Mouse (Mus musculus) left cerebral cortex, postnatal 4 days (tissue): ENCODE measurements around the gene Rbfox1. TPM values are rescaled to one million over a fixed set of nuclear protein-coding genes. Genes with fewer than 3 reads are reported as not detected.

Source experiments
- DNase-seq: peaks from one replicate; pipeline ENCODE4 v3.0.0-alpha.2; 2022
- intact Hi-C: fragments of 180-260 bp; cut with DNase I; formaldehyde crosslinking; loops from one replicate; pipeline ENCODE4 v1.15.1; 2025
- total RNA-seq, 2 experiments: library from RNA; stranded (reverse); gene quantifications; 2 replicates each; pipeline ENCODE4 v1.2.3; 2021

Gene Rbfox1
- total RNA-seq, 2 experiments from 2014 or later, result 244 to 249 TPM

DNA sequence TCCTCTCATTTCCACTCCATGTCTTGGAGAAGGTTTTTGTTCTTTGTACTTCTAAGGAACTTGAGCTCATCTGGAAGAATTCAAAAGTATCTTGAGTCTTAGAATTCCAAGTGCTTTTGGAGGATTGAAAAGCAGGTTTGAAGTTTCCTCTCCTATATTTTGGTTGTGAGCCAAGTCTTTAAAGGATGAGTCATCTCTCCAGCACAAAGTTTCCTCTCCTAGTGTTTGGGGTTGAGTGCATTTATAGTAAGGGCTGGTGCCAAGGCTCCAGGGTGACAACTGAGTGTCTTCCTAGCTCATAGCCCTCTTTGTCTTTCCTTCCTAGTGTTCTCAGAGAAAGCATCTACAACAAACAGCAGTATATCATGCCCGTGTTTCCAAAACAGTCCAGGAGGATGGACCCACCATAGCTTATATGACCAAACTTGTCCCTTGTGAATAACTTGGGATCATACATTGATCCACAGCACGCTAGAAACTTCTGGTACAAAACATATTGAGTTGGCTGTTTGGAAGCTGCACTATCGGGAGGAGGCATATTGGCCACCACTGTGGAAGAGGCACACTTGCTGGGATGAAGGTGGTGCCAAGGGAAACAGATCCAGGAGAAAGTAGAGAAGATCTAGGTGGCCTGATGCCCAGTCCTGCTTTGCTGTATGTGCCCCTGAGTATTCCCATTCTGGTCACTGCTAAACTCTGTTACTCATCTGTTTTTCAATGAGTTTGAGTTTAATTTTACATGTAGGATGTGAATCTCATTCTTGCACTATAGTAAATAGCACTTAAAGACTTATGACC is 206.4 kb downstream of the Rbfox1 start:
- intact Hi-C loops, result no loop called here
- no peak for DNase-seq

DNA sequence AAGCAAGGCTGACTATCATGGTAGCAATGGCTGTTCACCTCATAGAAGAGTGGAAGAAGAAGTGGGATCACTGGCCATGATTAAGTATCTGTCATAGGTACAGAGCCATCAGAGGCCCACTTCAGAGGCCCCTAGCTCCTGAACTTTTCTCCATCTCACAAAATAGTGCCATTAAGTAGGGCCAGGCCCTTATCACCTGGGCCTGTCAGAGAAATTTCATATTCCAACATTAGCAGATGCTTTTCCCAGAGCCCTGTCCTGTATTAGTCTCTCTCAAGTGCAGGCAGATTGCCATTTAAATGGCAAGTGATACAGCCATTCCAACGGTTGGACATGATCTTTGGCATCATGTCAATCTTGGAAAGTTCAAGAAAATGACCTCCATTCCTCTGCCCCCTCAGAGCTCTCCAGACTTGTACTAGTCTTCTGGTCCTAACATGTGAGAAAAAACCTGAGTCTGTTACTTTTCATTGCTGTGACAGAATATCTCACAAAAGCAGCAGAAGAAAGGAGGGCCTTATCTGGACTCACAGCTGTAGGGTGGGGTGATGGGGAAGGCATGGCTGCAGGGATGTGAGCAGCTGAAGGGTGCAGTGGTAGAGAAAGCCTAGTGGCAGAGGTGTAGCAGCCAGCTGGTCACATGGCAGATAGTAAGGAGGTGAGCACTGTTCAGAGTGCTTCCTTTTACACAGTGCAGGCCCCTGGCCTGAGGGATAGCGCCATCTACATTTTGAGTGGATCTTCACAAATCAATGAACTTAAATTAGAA is 210.6 kb downstream of the Rbfox1 start:
- intact Hi-C loops, result no loop called here
- no peak for DNase-seq

DNA sequence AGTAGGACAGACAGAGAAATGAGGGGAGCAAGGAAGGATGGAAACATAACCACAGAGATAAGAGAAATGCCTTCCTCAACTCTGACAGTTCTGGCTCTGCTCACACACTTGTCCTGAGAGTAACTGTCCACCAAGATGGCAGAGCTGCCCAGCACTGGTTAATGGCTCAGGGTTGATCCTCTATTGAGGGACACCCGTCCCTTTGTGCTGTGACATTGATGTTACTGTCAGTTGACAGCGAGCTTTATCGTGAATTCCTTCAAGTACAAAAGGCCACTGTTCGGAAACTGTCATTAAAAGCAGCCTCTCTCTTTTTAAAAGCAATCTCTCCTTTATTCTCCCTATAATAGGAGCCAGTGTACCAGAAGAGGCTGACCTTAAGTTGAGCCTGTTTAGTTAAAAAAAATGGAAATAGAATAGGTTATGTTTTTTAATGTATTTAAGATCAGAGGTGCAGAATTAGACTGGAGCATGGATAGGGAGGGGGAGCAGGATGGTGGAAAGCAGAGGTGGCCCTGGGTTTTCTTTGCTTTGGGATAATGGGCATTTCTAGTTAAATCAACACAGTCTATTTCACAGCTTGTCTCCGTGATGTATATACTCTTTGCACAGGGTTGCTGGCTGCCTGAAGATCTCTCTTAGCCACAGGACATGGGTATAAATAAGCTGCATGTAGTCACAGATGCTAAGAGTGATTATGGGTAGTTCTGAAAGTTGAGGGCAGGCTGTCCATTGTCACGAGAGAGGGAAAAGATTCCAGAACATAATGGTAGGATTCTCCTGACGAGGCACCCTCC is 212.3 kb downstream of the Rbfox1 start:
- intact Hi-C loops, result no loop called here
- no peak for DNase-seq

DNA sequence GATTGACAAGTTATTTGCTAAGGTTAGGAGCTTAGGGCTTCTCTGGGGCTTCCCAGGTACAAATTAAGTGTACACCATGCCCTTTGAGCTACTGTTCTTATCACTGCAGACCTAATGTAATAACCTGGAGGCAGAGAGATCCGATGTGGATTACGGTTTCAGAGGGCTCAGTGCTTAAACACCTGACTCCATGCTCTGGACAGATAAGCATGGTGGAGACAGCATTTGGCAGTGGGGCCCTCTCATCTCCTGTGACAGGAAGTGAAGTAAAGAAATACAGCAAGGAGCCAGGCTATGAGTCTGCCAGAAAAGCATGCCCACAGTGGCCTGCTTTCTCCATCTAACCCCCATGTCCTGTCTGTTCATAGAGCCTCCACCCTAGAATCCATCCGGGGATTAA is 213.0 kb downstream of the Rbfox1 start:
- intact Hi-C loops, result no loop called here

DNA sequence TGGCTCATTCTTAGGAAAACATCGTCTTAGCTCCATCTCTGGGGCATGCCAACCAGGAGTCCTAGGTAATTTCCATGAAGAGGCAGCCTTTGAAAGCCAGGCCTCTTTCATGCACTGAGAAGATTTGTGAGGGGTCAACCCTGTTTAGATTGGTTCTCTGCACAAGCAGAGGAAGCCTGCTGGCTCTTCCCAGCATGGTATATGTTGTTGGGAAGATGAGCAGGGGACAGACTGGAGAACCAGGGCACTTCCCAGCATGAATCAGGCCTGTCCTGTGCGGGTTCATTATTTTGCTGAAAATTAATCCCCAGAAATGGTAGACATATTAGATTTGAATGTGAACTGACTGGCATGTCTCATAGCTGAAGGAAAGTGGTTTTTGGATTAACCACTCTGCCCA is 214.4 kb downstream of the Rbfox1 start:
- intact Hi-C loops, result no loop called here
- DNase-seq, result no peak

More for the DNA sequence above, 213.0 kb downstream of the Rbfox1 start:
- DNase-seq, result no peak

DNA sequence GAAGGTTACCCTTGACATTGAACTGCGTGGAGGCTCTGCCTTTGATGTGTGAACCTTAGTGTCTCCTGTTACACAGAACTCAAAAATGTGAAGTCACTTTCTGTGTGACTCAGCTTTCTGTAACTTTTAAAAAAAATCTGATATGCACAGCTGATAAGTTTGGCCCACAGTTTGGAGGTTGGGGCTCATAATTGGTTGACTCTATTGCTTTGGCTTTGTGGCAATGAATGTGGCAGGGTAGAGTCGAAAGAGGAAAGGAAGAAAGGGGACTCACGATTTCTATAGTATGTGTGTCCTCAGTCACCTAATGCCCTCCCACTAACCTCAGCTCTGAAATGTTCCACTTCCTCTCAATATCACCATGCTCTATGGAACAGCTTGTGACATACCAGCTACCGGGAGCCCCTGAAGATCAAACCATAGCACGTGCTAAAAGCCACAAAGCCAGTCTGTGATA is 215.3 kb downstream of the Rbfox1 start:
- intact Hi-C loops, result no loop called here
- no peak for DNase-seq

DNA sequence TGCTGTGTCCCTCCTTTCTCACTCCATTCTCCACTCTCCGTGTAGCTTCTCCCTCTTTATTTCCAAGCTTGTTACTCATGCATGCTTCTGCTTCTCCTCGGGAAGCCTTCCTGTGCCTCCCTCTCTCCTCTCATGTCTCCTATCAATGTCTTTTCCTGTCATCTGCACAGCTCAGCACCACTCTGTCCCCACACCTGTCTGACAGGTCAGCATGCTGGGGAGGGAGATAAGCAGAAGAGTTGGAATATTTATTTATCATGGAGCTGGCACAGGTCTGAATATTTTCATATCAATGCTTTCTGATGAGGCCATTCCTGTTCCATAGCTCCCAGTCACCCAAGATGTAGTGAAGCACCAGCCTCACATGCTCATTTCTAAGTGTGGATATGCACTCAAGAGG is 218.6 kb downstream of the Rbfox1 start:
- intact Hi-C loops, result no loop called here
- DNase-seq, result no peak

DNA sequence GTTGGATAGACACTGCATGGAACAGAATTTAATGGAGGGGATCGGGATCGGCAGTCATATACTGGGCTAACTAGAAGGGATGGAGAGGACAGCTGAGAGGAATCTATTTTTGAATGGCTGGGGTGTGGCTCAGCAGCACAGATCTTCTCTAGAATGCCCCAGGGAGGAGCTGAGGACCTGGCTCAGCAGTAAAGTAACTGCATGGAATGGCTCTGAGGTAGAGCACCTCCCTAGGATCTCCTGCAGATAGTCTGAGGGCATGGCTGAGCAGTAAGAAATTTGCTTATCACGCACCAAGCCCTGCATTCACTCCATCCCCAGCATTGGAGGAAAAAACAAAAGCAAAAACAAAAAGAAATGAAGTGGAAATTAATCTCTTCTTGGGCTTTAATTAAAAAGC is 225.0 kb downstream of the Rbfox1 start:
- intact Hi-C loops, result no loop called here
- DNase-seq, result no peak

DNA sequence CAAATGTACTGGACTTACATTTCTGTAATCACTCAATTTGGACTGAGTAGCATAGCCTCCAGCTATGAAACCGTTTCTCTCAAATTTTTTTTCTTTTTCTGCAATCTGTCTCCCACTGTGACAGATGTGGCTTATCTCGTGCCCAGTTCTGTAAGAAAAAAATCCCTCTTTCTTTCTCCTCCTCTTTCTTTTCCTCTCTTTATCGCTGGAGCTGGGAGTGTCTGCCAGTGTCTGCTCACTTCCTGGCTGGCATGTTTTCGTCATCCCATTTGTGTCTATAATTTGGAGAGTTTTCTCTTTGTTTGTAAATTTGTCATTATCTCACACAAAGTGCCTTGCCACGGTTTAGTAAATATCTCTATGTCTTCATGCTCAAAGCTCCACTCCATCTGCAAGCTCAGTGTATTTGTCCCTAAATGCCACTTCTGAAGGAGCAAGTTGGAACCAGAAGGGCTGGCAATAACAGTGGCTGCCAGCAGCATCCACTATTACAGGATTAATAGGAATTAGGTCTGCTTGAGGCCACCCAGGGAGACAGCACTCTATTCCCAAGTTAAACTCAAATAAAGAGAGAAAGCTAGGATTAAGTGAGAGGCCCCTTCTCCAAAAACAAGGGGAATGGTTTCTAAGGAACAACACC is 228.8 kb downstream of the Rbfox1 start:
- DNase-seq, result peak; percentile 13
- intact Hi-C loops, result no loop called here

DNA sequence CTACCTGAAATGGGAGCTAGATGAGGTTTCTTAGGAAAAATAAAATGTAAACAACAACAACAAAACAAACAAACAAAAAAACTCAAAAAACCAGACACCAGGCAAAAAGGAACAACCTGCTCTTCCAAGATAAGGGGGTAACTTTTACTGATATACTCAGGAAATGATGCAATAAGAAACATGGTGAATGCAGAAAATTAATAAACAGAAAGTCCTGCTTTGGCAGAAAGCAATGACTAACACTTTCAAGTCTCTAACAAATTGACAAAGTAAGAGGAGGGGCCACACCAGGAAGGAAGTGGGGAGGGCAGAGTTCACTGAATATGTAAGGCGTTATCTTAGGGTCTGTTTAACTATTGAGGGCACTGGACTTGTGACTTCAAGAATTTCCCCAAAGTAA is 234.3 kb downstream of the Rbfox1 start:
- intact Hi-C loops, result no loop called here

DNA sequence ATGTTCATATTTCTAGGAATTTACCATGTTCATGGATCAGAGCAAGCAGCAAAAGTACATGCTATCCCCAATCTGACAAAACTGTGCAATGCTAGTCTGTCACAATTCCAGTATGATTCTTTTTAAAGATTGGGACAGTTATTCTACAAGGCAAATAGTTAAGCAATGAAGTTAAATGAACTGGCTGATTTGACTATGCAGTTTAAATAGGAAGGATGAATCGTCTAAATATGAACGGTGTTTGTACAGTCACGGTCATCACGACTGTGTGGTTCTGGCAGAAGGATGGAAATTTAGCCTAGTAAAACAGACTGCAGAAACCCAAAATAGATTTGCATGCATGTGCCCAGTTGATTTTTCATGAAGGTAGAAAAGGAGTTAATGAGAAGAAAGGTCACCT is 236.1 kb downstream of the Rbfox1 start:
- intact Hi-C loops, result no loop called here
- DNase-seq, result no peak

More for the DNA sequence above, 234.3 kb downstream of the Rbfox1 start:
- DNase-seq, result no peak

DNA sequence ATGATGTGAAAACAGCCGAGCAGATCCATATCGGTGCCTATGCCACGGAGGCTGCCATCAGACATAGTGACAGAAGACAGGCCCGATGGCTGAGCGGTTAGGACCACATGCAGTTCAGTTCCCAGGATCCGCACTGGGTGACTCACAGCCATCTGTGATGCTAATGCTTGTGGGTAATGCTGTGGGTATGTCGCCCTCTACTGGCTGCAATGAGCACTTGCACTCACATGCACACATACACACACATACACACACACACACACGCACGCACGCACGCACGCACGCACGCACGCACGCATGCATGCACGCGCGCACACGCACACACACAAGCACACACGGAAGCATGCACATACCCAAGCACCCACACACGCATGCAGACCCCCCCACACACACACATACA is 237.7 kb downstream of the Rbfox1 start:
- intact Hi-C loops, result no loop called here

DNA sequence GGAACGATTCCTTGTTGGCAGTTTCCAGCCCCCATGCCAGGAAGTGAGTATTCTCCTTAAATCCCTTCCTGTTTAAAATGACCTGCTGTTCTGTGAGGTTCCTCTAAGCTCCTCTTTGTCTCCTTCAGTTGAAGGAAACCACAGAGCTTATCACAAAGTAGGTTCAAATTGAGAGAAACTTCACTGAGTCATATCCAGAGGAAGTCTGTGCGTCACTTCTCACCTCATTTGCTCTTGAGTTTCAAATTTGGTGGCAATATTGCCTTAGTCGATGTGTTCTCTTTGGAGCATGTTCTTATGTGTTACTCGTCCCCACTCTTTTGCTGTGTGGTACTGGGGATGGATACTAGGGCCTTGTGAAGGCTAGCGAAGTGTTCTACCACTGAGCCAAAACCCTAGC is 243.2 kb downstream of the Rbfox1 start:
- intact Hi-C loops, result no loop called here
- no peak for DNase-seq

More for the DNA sequence above, 237.7 kb downstream of the Rbfox1 start:
- no peak for DNase-seq

DNA sequence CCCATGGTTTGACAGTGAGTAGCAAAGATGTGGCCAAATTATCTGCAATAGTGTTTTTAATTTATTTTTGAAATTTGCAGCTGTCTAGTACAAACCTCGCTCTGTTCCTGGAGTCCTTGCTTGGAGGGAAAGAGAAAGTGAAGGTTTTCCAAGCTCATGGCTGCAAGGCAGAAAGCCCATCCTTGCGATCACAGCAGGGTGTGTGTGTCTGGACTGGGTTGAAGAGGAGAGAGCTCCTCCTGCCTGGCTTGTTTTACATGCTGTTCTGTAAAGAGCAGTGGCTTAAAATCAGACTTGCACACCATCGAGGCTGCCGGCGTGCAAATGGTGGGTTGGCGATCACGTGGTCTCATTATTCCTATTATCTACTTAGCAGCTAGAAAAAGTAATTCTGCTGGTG is 249.9 kb downstream of the Rbfox1 start:
- intact Hi-C loops, result no loop called here
- DNase-seq, result peak; percentile 29

DNA sequence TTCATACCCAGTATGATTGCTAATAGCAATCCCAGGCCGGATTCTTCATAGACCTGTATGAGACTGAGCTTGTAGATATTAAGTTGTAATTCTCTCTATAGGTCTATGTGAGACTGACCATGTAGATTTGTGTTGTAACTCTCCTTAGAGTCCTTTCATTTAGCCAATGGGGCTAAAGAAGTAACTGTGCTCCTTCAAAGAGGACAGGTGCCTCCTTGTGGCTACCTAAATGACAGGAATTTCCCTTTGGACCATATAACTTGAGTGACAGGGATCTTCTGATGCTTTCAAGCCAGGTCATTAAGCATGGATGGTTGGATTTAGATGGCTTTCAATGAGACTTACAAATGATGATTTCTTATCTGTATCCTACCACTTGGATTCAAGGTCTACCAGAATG is 254.3 kb downstream of the Rbfox1 start:
- DNase-seq, result no peak
- intact Hi-C loops, result no loop called here

DNA sequence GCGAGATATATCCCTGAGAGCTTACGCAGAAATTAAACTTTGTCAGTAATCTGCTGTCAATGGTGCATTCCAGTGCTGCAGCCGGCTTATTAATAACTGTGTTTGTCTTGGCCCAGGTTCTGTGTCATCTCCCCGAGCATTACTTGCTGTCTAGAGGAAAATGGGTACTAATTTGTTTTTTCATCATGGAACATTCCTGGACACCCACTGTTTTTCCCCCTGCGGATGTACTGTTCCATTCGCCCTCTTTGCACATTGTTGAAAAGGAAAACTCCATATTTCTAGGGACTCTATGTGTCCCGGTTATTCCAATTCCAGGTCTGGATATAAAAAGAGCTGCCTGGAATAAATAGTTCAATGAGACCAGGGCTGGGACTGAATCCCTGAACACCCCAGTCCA is 262.8 kb downstream of the Rbfox1 start:
- DNase-seq, result no peak
- intact Hi-C loops, result no loop called here

DNA sequence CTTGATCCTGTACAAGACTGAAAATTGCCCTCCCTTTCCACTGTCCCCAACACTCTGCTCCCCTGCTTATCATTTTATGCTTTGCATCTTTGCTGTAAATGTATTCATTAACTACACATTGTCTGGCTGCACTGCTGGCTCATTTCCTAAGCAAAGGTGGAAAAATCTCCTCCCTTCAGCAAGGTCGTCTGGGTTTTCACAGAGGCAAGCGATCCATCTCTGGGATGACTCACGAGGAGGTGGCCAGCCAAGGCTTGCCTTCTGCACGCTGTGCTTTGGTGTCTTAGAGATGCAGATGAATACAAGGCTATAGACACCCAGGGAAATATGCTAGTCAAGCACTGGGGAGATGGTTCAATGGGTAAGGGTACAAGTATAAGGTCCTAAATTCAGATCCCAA is 264.2 kb downstream of the Rbfox1 start:
- intact Hi-C loops, result no loop called here
- no peak for DNase-seq

DNA sequence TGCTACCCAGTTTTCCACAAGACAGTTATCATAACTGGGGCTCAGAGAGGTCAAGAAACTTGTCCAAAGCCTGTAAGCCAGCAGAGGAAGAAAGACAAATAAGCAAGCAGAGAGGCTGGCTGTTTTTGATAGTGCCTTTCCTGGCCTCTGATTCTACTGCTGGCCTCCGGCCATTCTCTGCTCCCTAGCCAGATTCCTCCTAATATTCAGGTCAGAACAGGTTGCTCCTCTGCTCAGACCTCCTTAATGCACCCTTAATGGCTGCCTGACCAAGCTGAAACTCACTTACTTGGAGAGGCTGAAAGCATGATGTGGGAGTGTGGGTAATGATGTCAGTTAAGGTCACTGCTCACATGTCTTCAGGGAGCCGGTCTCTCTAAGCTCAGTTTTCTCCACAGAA is 270.4 kb downstream of the Rbfox1 start:
- intact Hi-C loops, result no loop called here
- DNase-seq, result no peak

DNA sequence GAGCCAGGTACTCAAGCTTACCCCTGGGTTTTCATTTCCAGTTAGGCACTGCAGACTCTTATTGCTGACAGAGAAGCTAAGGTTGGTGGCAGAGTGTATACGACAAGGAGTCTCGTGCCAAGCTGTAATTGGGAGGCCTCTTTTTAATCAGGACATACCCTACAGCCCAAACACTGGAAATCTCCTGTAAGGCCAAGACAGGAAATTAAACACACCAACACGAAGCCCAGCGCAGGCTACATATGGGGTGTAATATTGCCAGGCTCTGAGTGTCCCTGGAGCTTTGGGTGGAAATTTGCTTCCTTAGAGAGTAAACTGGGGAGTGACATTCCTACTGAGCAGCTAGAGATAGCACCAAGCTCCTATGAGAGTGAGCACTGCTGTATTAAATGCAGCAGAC is 279.3 kb downstream of the Rbfox1 start:
- no peak for DNase-seq
- intact Hi-C loops, result no loop called here

DNA sequence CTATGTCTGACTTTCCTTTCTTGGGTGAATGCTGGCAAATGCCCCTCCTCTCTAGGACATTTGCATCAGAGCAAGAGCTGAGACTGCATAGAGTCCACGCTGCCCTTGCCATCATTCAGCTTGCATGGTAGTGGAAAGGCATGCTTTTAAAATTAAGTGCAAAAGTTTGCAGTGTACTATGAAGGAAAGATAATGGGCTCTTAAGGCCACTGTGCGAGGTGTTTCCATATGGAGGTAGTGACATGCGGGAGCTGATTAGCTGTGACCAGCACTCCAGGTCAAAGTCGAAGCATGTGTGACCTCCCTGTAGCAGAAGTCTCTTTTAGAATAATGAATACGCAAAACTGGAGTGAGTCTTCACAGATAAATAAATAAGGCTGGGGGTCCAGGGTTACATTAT is 284.2 kb downstream of the Rbfox1 start:
- intact Hi-C loops, result no loop called here
- no peak for DNase-seq

DNA sequence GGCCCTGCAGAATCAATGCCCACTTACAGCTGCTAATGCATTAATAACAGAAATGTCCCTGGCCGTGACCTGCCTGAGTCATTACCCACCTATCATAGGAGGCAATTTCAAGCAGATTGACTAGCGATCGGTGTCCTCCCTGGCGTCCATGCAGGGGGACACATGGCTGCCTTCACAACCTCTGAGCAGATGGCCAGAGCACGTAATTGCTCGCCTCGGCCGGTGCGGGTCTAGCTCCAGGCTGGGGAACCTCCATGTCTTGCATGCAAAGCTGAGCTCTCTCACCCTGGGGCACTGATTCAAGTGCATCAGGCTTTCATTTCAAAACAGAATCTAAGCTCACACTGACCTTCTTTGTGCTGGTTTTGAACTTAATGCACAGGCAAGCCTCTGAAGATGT is 295.7 kb downstream of the Rbfox1 start:
- intact Hi-C loops, result no loop called here
- peak; percentile 37 for DNase-seq
